Mouse (Mus musculus) hindbrain, embryonic 15.5 days (tissue): ENCODE results near the gene Eps15. TPM values are rescaled to one million over a fixed set of nuclear protein-coding genes. Genes with fewer than 3 reads are reported as not detected.

Experiments
- ATAC-seq: fragments of 200-750 bp; cut with Nextera tagmentation; 2 replicates; pipeline ENCODE4 v1.8.0; 2017; ENCODE audit warnings: low read depth, moderate number of reproducible peaks, moderate TSS enrichment; ENCODE audit not compliant: low FRiP score
- H3K27ac ChIP-seq: fragments of 300-500 bp; sonication (generic); replicated peaks from 2 replicates; pipeline ENCODE4 v1.5.1; 2015; ENCODE audit warnings: mild to moderate bottlenecking, inconsistent platforms
- H3K27me3 ChIP-seq: fragments of 300-500 bp; sonication (generic); 2 replicates; pipeline ENCODE4 v1.6.1; 2015; ENCODE audit warnings: control low read depth, inconsistent platforms
- H3K36me3 ChIP-seq: fragments of 300-500 bp; sonication (generic); 2 replicates; pipeline ENCODE4 v1.6.1; 2015; ENCODE audit warnings: control low read depth, inconsistent platforms
- H3K4me1 ChIP-seq: fragments of 300-500 bp; sonication (generic); replicated peaks from 2 replicates; pipeline ENCODE4 v1.6.1; 2015; ENCODE audit warnings: control low read depth, inconsistent platforms
- H3K4me2 ChIP-seq: fragments of 300-500 bp; sonication (generic); 2 replicates; pipeline ENCODE4 v1.6.1; 2015; ENCODE audit warnings: moderate library complexity, mild to moderate bottlenecking, inconsistent platforms
- H3K4me3 ChIP-seq: fragments of 300-500 bp; sonication (generic); 2 replicates; pipeline ENCODE4 v1.5.1; 2015; ENCODE audit warnings: mild to moderate bottlenecking, inconsistent platforms
- H3K9ac ChIP-seq: fragments of 300-500 bp; sonication (generic); 2 replicates; pipeline ENCODE4 v1.6.1; 2015; ENCODE audit warnings: inconsistent platforms
- H3K9me3 ChIP-seq: fragments of 300-500 bp; sonication (generic); 2 replicates; pipeline ENCODE4 v1.6.1; 2016; ENCODE audit warnings: control low read depth, inconsistent platforms
- WGBS: fragments of 180-500 bp; shearing (Covaris S2); methylation state at CpG from one replicate; pipeline ENCODE4 v1.1.7; 2015; 5-methylcytosine and 5-hydroxymethylcytosine counted together
- polyA plus RNA-seq: library from polyadenylated mRNA; unstranded; fragments of >200 nt; fragmentation: Nextera tagmentation; extraction: Ambion mirVana; gene quantifications from 2 replicates; pipeline ENCODE4 v1.2.1, GENCODE M21; 2015

Gene Eps15
- polyA plus RNA-seq, 1 experiment from 2014 or later = 65.2 TPM

GRCm38 (mm10) chr4:109280459-109281160, 542 bp downstream of the Eps15 start:
- under 1% methylated on average over 83 of the region's 85 CpGs for WGBS
- ATAC-seq = peak; percentile 87

DNA sequence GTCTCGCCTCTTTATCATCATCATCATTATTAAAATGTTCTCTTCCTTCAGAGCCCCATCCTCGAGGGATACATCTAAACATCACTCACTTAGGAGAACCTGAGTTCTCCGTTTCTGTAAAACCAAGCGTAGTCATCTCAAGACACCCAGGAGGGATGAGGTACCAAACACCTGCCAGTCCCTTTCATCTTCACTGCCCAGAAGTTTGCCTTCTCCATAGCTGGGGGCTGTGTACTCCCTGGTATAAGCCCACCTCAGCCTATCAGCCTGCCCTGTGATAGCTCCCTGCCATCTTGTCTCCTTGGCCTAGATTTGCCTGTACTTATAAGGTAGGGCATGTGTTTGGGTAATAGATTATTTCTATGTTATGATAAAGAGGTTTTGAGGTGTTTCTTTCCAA, 1.1 kb downstream of the Eps15 start:
- Histone ChIP-seq H3K9ac (peak overlapping the region; percentile 69), H3K27me3 (no peaks in the 10 kb centered on the region), H3K4me2 (peak overlapping the region; percentile 77), H3K4me3 (peak overlapping the region; percentile 86), H3K27ac (no peak overlapping the region), H3K4me1 (peaks cover 8% of the 10 kb centered on the region; the same call in 1 of the 2 replicates), H3K9me3 (no peaks in the 10 kb centered on the region), H3K36me3 (no peaks in the 10 kb centered on the region)
- ATAC-seq = peak; percentile 1; the same call in 1 of the 2 replicates
- WGBS = 9% methylated on average over 4 of the region's 4 CpGs

More at GRCm38 (mm10) chr4:109280459-109281160, 542 bp downstream of the Eps15 start:
- Histone ChIP-seq H3K36me3 (no peaks in the 10 kb centered on the region), H3K27ac (peak overlapping the region; percentile 65), H3K4me2 (peak overlapping the region; percentile 77), H3K9me3 (no peaks in the 10 kb centered on the region), H3K27me3 (no peaks in the 10 kb centered on the region), H3K4me3 (peak overlapping the region; percentile 86), H3K9ac (peak overlapping the region; percentile 69), H3K4me1 (peaks cover 8% of the 10 kb centered on the region; the same call in 1 of the 2 replicates)

DNA sequence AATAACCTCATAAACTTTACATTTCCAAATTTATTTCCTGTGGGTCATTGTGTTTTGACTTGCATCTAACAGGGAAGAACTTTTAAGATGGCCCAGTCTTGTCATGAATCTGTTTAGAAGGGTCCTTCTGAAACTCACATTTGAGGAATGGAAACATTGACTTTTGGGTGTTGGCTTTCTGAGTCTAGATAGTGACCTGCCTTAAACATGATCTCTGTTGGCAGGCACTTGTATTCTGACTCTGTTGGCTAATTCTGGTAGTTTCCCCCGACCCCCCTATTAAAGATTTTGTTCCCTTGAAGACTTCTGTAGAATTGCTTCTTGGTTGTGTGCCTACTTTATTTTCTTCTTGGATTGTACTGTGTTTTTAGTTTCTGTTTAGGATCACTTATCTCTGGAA, 1.9 kb downstream of the Eps15 start:
- no peak overlapping the region for H3K9ac ChIP-seq
- no peaks in the 10 kb centered on the region for H3K27me3 ChIP-seq
- 81% methylated on average over 1 of the region's 1 CpGs for WGBS
- H3K9me3 ChIP-seq = no peaks in the 10 kb centered on the region
- H3K36me3 ChIP-seq = no peaks in the 10 kb centered on the region
- H3K4me2 ChIP-seq = peak overlapping the region; percentile 77
- ATAC-seq = no peak
- H3K4me1 ChIP-seq = peaks cover 8% of the 10 kb centered on the region; the same call in 1 of the 2 replicates
- H3K4me3 ChIP-seq = peak overlapping the region; percentile 86
- H3K27ac ChIP-seq = no peak overlapping the region

GRCm38 (mm10) chr4:109294629-109295028, 14.6 kb downstream of the Eps15 start:
- no peaks in the 10 kb centered on the region for H3K9me3 ChIP-seq
- H3K27ac ChIP-seq = no peak overlapping the region
- no peaks in the 10 kb centered on the region for H3K27me3 ChIP-seq
- H3K36me3 ChIP-seq = no peaks in the 10 kb centered on the region
- no peak for ATAC-seq
- no peak overlapping the region for H3K4me3 ChIP-seq
- H3K4me1 ChIP-seq = no peaks in the 10 kb centered on the region
- no peak overlapping the region for H3K9ac ChIP-seq
- H3K4me2 ChIP-seq = no peak overlapping the region

GRCm38 (mm10) chr4:109296510-109296909, 16.4 kb downstream of the Eps15 start:
- H3K9me3 ChIP-seq = no peaks in the 10 kb centered on the region
- 75% methylated on average over 2 of the region's 2 CpGs for WGBS
- H3K4me3 ChIP-seq = no peak overlapping the region
- no peaks in the 10 kb centered on the region for H3K27me3 ChIP-seq
- H3K36me3 ChIP-seq = no peaks in the 10 kb centered on the region
- no peak overlapping the region for H3K9ac ChIP-seq
- H3K27ac ChIP-seq = no peak overlapping the region
- no peak overlapping the region for H3K4me2 ChIP-seq
- H3K4me1 ChIP-seq = no peaks in the 10 kb centered on the region
- no peak for ATAC-seq

DNA sequence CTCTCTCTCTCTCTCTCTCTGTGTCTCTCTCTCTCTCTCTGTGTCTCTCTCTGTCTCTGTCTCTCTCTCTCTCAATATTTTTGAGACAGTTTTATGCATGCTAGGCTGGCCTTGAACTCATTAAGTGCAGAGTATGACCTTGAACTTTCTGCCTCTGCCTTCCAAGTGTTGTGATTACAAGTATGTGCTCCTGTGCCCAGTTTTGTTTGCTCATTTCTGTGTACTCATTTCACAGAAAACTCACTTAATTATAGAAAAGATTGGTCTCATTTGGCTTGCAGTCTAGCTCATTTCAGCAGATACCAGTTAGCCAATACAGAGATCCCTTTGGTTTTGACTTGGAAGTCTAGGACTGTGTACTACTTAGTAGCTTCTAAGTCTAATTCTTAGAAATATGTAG, 19.1 kb downstream of the Eps15 start:
- Histone ChIP-seq H3K36me3 (no peaks in the 10 kb centered on the region), H3K4me3 (no peak overlapping the region), H3K4me2 (no peak overlapping the region), H3K4me1 (no peaks in the 10 kb centered on the region), H3K27ac (no peak overlapping the region), H3K9ac (no peak overlapping the region), H3K9me3 (no peaks in the 10 kb centered on the region), H3K27me3 (no peaks in the 10 kb centered on the region)
- no peak for ATAC-seq

DNA sequence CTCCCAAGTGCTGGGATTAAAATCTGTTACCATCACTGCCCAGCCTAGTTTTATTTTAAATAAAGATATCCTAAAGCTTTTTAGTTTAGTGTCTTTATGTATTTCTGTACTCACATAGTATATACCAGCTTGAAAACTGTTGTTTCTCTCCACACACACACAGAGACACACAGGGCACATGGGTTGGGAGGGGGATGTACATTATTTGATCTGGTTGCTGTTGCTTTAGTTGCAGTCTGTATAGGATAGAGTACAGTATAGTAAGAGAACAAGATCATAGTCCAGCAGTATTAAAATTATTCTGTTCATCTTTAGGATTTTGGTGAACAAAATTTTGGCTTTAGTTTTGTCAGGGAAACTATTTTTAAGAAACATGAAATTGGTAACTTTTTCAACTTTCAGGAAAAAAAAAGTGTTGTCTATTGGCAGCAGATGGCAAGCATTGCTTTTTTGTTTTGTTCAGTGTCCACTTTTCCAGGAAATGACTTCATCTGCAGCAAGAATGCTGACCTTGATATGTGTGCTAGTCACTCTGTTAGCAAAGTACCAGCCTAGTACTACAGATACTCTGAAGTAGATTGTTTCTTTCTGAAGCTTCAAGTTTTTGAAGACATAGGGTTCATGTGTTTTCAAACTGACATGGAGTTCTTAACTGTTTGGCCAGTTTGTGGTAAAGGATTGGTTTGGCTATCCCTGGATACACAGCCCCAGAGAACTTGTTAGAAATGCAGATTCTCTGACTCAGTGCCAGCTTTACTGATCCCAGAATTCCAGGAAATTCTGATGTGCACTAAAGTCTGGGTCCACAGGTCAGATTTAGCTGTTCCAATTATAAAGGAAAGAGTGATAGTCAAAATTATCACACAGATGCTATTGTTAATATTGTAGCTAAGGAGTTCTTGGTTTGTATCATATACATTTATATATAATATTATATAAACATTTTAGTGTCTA, 37.1 kb downstream of the Eps15 start:
- H3K36me3 ChIP-seq = peaks cover 3% of the 10 kb centered on the region; the same call in 1 of the 2 replicates
- no peak overlapping the region for H3K27ac ChIP-seq
- H3K4me3 ChIP-seq = no peak overlapping the region
- no peak for ATAC-seq
- H3K4me2 ChIP-seq = no peak overlapping the region
- no peaks in the 10 kb centered on the region for H3K27me3 ChIP-seq
- H3K9ac ChIP-seq = no peak overlapping the region
- no peaks in the 10 kb centered on the region for H3K9me3 ChIP-seq
- H3K4me1 ChIP-seq = no peaks in the 10 kb centered on the region

DNA sequence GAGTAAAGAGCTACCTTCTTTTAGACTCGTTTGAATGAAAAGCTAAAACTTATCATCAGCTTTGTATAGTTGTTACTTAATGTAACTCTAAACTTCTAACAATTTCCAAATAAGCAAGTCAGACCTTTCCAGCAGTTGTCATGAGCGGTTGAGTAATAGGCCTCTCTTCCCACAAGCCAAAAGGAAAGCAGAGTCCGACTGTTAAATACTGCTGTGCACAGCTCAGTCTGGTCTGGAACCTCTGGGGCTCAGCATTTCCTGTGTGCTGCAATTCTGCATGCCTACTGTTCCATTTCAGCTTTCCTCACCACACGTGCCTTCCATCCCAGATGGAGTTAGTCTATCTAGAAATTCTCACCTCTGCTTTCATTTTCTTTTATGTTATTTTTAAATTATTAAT, 56.7 kb downstream of the Eps15 start:
- Histone ChIP-seq H3K4me1 (0 out of 2 replicates have a peak, but pooled peaks cover 4% of the 10 kb centered on the region), H3K4me3 (no peak overlapping the region), H3K9ac (no peak overlapping the region), H3K27ac (no peak overlapping the region), H3K27me3 (no peaks in the 10 kb centered on the region), H3K36me3 (peaks cover 4% of the 10 kb centered on the region; the same call in 1 of the 2 replicates), H3K9me3 (no peaks in the 10 kb centered on the region), H3K4me2 (no peak overlapping the region)
- no peak for ATAC-seq
- 83% methylated on average over 4 of the region's 4 CpGs for WGBS

DNA sequence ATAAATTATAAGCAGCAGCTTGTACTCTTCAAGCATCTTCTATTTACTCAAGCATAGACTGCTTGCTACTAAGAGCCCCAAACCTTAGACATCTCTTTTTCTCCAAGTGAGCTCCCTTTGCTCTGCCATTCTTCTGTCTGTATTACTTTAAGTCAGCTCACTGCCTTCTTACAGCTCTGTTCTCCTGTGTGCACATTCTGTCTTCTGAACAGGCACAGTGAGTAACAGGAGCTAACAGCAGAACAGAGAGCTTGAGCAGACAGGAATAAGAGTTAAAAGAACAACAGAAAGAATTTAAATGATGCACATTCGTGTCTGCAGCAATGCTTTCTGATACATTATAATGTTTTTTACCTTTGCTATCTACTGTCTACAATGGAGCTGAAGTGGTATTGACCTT, 61.2 kb downstream of the Eps15 start:
- Histone ChIP-seq H3K4me2 (no peak overlapping the region), H3K27me3 (no peaks in the 10 kb centered on the region), H3K4me3 (no peak overlapping the region), H3K9me3 (no peaks in the 10 kb centered on the region), H3K36me3 (no peaks in the 10 kb centered on the region), H3K9ac (no peak overlapping the region), H3K27ac (no peak overlapping the region), H3K4me1 (peaks cover 19% of the 10 kb centered on the region)
- no peak for ATAC-seq
- 69% methylated on average over 1 of the region's 1 CpGs for WGBS

- Histone ChIP-seq H3K36me3 (no peaks in the 10 kb centered on the region), H3K4me3 (peak overlapping the region; percentile 44), H3K4me2 (peak overlapping the region; percentile 39), H3K27me3 (no peaks in the 10 kb centered on the region), H3K9ac (peak overlapping the region; percentile 56), H3K9me3 (no peaks in the 10 kb centered on the region), H3K27ac (peak overlapping the region; percentile 83), H3K4me1 (peaks cover 21% of the 10 kb centered on the region)
- 29% methylated on average over 4 of the region's 4 CpGs for WGBS
- ATAC-seq = peak; percentile 93
Measured at GRCm38 (mm10) chr4:109342783-109343485, 62.9 kb downstream of the Eps15 start.

- Histone ChIP-seq H3K4me2 (peak overlapping the region; percentile 49), H3K4me3 (peak overlapping the region; percentile 44), H3K9ac (peak overlapping the region; percentile 56), H3K4me1 (peaks cover 21% of the 10 kb centered on the region), H3K27me3 (no peaks in the 10 kb centered on the region), H3K27ac (peak overlapping the region; percentile 75), H3K36me3 (no peaks in the 10 kb centered on the region), H3K9me3 (no peaks in the 10 kb centered on the region)
- 24% methylated on average over 5 of the region's 5 CpGs for WGBS
- ATAC-seq = peak; percentile 68; the same call in 1 of the 2 replicates
Measured at GRCm38 (mm10) chr4:109343909-109344308, 63.8 kb downstream of the Eps15 start.
